Mouse (Mus musculus) megakaryocyte-erythroid progenitor cell, adult 5 weeks (primary cell): ENCODE measurements around the gene Car5b. TPM values are rescaled to one million over a fixed set of nuclear protein-coding genes. Genes with fewer than 3 reads are reported as not detected.

Source experiments
- polyA plus RNA-seq: library from polyadenylated mRNA; stranded (reverse); fragments of >175 nt; gene quantifications from 2 replicates; pipeline ENCODE4 v1.2.3, GENCODE M21; 2012

Gene Car5b
- 0.12 TPM in 1 of 2 replicates, not detected in the other for polyA plus RNA-seq

DNA sequence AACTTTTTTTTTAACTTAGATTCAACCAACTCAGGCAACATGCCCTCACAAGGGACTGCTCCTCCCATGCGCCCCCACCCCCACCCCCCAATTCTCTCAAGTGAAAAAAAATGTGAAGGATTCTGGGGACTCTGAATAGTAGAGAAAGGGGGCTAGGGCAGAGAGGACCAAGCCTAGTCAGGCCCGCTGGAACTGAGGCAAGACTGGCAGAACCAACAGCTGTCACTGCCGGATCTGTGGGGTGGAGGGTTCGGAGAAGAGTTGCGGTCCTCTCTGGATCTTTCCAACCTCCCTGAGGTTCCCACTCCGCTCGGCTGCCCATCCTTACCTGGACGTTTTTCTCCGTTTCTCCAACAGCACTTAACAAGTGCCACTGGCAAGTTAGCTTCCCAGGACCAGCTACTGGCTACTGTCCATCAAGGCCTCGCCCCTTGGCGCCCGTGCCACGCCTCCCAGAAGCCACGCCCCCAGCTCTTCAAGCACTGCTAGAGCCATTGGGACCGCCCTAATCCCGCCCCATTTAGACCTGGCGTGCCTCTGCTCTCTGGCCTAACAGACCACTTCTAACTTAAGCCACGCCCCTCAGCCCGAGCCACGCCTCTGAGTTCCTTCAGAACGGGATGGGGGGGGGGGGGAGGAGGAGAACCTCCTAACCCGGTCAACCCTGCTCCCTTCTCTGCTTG is at the start of gene Car5b:
TSS of gene Car5b (minus strand) at position 391 of the 683 bp plus-strand sequence.

DNA sequence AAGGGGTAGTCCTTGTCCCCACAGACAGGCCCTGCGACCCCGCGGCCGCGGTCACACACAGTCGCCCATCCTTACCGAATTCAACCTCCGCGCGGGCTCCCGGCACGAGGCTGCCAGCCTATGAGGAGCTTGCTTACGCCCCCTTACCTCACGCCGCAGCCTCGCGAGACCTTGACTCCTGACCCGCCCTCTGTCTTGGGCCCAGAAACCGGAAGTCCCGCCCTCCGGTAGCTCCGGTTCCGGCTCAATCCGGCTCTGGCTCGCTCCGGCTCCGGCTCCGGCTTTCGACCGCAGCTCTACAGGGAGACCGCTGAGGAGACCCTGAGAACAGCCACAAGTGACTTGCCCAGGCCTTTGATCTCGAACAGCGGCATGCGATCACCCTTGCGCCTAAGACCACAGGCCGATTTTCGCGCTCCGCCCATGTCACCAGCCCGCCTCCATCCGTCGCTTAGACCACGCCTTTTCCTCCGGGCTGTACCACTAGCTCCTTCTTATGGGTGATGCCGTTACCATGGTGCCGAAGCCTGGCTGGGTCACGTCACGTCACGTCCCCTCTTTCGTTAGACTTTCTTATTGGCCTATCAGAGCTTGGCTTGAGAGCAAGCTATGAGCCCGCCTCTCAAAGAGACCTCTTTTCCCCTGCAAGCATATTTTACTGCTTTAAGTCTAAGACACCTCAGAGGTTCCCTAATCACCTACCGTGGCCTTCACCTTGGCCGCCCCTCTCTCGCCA is 48.4 kb upstream of the Car5b start, which contains the start of gene Siah1b:
TSS of gene Siah1b (minus strand) at position 454 of the 736 bp plus-strand sequence.

GRCm38 (mm10) chrX:163958467-163958875 is 69.3 kb downstream of the Car5b start, which contains the start of gene Zrsr2:
TSS of gene Zrsr2 (minus strand) at chrX:163958661.

Other genes with a start within 250 kb of the Car5b start
- gene Ap1s2, start 119.0 kb downstream of the Car5b start, polyA plus RNA-seq: 13.9 and 21.6 TPM in 2 replicates
- 42.9 and 54.5 TPM in 2 replicates for gene Zrsr2, start 69.3 kb downstream of the Car5b start, polyA plus RNA-seq
- gene Siah1b, start 48.5 kb upstream of the Car5b start, polyA plus RNA-seq: 16.9 and 19.5 TPM in 2 replicates
- not detected in 2 replicates for gene Cltrn, start 60.8 kb upstream of the Car5b start, polyA plus RNA-seq
- gene Ace2, start 111.3 kb upstream of the Car5b start, polyA plus RNA-seq: not detected in 2 replicates
- 0.12 and 0.31 TPM in 2 replicates for gene Bmx, start 230.2 kb upstream of the Car5b start, polyA plus RNA-seq
- 1.2 and 1.6 TPM in 2 replicates for gene Pir, start 241.4 kb upstream of the Car5b start, polyA plus RNA-seq